Mouse (Mus musculus) skeletal muscle tissue, adult 2 months (tissue): Measurements from ENCODE around the gene Npas4.
A peak's percentile ranks its signal among the peaks of the same experiment; 100 is the strongest.
"Not testable (repeated sequence)": the region's sequence is repeated elsewhere in the genome, so short reads cannot be mapped to it uniquely, and the experiment has no call there.

Experiments
- DNase-seq: peaks from one replicate; pipeline ENCODE4 v3.0.0-alpha.2; 2012; ENCODE audit warnings: low read depth, low spot score

The Npas4 gene

DNA sequence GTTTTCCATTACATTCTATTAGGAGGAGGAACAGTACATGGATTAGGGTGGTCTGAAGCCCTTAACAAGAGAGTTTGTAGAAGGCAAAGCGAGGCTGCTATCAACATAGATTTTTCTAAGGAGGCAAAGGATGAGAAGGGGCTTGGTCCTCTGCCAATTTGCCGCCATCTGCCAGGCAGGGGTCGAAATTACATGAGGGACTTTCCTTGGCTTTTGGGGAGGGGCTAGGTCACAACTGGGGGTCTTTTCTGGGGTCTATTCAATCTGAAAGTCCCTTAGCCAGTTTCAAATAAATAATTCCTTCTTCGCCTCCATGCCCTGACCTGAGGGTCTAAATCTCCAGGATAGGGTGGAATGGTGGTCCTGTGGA is at the start of gene Npas4:
Gene Npas4 (minus strand): TSS at position 61 of the 370 bp plus-strand sequence.
- no peak for DNase-seq

DNA sequence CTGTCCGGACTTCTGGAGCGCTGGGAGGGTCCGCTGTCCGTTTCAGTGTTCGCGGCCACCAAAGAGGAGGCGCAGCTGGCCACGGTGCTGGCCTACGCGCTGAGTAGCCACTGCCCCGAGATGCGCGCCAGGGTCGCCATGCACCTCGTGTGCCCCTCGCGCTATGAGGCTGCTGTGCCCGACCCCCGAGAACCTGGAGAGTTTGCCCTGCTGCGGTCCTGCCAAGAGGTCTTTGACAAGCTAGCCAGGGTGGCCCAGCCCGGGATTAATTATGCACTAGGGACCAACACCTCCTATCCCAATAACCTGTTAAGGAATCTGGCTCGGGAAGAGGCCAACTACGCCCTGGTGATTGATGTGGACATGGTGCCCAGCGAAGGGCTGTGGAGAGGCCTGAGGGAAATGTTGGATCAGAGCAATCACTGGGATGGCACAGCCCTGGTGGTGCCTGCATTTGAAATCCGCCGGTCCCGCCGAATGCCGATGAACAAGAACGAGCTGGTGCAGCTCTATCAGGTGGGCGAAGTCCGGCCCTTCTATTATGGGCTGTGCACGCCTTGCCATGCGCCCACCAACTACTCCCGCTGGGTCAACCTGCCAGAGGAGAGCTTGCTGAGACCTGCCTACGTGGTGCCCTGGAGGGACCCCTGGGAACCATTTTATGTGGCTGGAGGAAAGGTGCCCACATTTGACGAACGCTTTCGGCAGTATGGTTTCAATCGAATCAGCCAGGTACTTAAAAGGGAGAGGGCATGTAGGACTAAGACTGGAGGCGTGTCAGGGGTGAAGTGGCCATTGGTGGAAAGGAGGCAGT is 49.4 kb upstream of the Npas4 start:
- DNase-seq = no peak

DNA sequence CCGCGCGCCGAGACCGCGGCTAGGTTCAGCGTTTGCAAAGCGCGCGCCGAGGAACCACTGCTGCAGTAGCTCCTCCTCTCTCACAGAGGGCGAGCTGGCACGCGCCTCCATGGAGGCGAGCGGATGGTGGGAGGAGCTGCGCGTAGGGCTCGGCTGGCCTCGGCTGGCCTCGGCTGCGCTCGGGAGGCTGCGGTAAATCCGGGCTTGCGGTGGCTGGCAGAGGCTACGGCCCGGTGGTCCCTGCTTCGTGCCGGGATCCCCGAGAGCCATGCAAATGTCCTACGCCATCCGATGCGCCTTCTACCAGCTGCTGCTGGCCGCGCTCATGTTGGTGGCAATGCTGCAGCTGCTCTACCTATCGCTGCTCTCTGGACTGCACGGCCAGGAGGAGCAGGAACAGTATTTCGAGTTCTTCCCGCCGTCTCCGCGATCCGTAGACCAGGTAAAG is 48.6 kb upstream of the Npas4 start, which contains the start of the genes B4gat1 and AC124502.3:
Gene B4gat1 (plus strand): TSS at position 118 of the 448 bp plus-strand sequence.
Gene AC124502.3 (plus strand): TSS at position 183 of the 448 bp plus-strand sequence.
- peak; percentile 82 for DNase-seq

DNA sequence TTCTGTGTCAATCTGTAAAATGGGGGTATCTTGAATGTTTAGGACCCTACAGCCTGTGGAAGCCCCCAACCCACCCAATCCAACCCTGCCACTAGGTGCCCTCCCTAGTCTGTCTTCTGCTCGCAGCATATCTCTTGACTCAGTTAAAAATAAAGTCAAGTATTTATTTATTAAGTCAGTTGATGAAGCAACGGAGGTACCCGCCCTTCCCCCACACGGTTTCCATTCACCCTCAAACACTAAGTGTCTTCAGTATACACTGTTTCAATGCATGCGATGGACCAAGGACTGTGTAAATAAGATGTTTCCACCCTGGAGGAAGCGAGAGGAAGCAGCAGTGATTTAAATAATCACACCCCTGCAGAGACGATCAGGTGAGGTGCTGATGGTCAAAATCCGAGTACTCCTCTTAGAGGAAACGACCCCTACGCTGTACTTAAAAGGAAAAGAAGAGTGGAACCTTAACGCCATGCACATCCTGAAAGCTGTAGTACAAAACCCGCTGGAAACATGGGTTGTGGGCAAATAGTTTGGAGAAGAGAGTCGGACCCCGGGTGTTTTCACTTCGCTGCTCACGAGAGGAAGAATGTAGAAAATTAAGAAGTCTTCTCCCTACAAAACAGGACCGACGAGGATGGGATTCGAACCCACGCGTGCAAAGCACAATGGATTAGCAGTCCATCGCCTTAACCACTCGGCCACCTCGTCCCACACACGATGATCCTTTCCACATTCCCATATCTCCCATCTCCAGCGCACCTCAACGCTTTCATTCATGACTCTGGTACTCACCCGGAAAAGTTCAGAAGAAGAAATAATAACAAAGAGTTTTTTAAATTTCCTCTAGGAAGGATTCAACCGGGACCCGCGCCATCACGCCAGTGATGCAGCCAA is 47.8 kb upstream of the Npas4 start:
- DNase-seq = peak; percentile 52

DNA sequence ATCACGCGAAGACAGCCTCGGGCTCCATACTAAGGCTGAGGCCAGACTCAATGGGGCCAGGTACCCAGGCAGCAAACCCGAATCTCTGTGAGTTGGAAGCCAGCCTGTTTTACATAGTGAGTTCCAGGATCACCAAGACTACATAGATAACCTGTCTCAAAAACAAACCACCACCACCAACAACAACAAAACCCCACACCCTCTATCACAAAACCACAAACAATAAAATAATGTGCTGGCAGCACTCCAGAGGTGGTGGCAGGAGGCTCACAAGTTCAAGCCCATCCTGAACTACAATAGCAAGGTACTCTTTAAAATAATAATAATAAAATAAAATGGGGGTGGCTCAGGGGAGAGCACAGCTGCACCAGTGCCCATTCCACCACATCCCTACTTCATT is 46.5 kb upstream of the Npas4 start:
- DNase-seq = no peak

DNA sequence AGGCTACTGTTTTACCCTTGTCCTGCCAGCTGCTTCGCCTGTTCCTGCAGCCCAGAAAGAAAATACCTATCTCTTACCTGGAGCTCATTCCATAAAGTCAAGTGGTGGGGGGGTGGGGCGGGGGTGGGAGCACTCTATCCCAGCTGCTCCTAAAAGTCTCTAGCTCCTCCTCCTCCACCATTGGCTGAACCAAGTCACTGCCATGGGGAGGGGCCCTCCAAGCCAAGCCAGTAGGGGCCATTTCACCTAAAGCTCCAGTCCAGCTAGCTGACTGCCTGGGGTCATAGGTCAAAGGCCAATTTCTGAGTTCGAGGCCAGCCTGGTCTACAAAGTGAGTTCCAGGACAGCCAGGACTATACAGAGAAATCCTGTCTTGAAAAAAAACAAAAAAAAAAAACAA is 42.6 kb upstream of the Npas4 start:
- no peak for DNase-seq

DNA sequence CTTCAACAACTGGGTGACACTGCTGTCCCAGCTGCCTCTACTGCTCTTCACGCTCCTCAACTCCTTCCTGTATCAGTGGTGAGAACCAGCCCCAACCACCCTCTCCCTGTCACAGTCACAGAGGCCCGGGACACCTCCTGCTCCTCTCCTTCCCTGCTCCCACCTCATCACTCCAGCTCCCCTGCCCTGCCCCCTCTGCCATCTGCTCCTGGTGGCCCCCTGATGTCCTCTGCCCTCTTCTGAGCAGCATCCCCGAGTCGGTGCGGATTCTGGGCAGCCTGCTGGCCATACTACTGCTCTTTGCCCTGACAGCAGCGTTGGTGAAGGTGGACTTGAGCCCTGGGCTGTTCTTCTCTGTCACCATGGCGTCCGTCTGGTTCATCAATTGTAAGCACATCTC is 36.0 kb upstream of the Npas4 start:
- no peak for DNase-seq

DNA sequence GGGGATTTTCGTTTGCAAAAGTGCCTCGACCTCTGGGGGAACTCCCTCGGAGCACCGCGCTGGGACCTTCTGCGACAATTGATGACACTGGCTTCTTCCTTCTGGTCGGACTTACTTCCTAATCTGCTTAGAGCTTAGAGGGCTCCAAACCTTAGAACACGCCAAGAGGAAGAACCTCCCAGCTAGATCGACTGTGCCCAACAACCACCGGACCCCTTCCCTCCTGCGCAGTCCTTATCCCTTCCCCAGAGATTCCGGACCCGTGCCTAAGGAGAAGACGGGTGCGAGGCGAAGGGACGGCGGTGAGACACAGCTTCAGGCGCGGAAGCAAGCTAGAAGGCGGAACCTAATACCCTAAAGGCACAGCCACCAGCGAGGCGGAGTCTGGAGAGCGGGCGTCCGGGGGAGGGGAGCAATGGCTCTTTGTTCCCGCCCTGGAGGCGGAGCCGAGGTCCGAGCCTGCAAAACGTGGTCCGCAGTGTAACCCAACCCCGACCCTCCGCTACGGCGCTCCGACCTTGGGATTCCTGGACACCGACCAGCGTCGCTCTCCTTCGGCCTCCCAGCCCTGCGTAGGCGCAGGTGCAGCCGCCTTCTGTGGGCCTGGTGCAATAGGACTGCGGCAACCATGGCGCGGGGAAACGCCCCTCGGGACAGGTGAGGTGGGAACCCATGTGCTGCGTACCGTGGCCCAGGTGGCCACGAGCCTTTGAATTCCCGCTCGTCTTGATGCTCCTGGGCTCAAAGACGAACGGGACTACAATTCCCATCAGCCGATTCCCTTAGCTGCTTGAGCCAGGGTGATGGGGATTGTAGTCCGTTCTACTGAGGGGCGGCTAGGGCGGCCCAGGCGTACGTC is 33.7 kb upstream of the Npas4 start, which contains the start of gene Slc29a2:
Gene Slc29a2 (plus strand): TSS at position 240 of the 859 bp plus-strand sequence.
- peak; percentile 84 for DNase-seq

DNA sequence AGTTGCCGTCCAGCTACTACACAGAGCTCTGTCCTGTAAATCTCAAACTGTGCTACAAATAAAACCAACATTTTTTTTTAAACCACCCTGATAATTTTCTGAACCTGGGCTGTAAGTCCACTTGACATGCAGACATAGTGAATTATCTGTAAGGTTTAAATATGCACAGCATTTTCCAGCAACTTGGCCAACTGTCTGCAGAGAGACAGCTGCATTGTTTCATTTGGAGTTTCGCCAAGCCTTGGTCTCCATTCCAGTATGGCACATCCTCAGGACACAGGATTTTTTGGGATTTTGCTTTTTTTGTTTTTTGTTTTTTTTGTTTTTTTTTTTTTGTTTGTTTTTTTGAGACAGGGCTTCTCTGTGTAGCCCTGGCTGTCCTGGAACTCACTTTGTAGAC is 31.3 kb upstream of the Npas4 start:
- no peak for DNase-seq

DNA sequence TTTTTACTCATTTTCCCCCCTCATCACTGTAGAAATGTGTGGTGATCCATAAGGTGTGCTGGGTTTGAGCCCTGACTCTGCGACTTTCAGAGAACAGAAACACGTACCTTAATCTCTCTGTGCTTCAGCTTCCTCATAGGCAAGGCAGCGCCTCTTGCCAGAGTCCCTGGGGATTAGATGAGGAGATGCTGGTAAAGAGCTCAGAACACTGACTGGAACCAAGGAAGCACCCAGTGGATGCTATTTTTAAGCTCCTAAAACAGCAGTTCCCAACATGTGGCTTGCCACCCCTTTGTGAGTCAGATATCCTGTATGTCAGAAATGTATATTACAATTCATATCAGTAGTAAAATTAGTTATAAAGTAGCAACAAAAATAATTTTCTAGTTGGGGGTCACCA is 28.1 kb upstream of the Npas4 start:
- DNase-seq = no peak

DNA sequence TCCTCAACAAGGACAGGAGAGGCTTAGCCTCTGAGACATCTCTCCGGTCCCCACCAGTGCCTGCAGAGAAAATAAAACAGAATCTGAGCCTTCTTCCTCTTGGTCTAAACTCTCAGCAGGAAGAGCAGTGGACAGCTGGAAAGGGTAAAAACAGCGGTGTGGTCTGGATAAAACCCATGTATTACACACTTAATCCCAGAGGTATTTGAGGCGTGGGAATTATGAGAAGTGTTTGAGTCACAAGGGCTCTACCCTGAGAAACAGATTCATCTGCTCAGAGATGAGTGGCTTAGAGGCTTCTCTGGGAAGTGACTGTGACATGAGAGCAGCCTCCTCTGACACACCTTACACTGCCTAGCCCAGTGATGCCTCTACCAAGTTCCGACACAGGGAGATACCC is 27.5 kb upstream of the Npas4 start:
- no peak for DNase-seq

DNA sequence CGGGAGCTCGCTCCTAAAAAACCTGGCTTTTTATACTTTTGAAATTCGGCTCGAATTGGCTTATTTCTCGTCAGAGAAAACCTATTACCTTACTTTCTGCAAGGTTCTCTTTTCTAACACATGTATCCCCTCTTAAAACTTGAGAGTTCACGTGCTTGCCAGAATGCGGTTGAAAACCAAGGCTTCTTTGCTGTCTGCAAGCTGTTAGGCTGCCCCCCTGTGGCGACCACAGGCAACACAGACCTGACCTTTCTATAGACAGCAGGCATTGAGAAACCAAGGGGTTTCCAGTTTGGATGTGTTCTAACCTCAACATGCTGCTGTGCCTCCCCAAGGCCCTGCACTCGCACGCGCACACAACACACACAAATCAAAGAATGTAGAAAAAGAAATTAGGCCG is 26.7 kb upstream of the Npas4 start:
- no peak for DNase-seq

DNA sequence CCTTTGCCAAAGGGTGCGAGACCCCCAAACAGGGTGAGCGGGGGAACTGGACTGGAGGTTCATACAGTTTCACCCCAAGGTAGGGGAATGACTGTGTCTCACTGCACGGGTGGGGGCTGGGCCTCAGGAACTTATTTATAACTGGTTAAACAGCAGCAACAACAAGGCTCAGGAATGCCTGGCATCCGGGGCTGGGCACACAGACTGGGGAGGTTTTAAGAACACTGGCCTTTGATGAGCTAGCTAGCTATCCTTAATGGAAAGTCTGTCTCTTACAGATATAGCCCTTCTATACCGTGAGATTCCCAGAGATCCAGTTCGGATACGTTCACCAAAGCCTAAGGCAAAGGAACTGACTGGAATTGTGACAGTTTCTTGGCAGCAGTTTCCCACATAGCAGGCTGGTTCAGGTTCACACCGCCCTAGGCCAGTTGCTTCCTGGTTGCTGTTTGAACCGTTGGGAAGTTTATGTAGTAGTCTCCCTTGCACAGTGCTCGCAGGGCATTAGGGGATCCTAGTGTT is 26.2 kb upstream of the Npas4 start:
- DNase-seq = no peak

DNA sequence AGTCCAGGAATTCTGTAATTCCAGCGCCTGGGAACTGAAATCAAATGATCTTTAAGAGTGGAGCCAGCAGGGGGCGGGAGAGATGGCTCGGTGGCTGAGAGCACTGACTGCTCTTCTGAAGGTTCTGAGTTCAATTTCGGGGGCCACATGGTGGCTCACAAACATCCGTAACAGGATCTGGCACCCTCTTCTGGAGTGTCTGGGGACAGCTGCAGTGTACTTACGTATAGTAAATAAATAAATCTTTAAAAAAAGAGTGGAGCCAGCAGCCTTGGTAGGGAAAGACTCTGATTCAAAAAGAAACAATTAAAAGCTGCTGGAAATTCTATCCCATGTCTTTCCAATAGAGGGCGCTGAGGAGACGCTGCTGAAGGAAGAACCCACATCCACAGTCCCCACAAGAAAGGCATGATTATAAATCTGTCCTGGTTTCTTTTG is 24.9 kb upstream of the Npas4 start:
- no peak for DNase-seq

DNA sequence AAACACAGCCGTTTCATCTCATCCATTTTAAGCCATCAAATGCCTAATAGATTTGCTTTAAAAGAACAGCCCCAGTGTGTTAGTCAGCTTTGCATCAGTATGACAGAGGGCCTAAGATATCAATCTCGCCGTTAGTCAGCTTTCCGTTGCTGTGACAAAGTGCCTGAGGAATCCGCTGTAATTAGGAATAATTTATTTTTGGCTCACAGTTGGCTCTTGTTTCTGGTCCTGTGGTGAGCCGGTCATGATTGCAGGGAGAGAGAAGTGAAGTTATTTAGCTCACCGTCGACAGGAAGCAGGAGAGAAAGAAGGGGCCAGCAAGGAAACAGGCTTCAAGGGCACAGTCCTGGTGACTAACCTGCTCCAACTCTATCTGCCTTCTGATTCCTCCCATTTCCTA is 23.0 kb upstream of the Npas4 start:
- DNase-seq = no peak

DNA sequence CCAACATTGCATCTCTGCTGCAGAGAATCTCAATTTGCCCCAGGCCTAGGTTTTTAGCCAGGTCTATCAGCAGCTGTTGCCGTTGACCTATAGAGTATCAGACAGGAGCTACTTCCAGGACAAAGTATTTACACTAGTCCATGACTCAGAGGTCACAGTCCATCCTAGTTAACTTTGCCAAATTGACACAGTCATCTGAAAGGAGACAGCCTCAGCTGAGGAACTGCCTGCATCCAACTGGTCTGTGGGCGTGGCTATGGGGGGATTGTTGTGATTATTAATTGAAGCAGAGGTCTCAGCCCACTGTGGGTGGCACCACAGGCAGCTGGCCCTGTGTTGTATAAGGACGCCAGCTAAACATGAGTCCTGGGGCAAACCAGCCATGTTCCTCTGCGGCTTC is 14.8 kb upstream of the Npas4 start:
- DNase-seq = no peak

DNA sequence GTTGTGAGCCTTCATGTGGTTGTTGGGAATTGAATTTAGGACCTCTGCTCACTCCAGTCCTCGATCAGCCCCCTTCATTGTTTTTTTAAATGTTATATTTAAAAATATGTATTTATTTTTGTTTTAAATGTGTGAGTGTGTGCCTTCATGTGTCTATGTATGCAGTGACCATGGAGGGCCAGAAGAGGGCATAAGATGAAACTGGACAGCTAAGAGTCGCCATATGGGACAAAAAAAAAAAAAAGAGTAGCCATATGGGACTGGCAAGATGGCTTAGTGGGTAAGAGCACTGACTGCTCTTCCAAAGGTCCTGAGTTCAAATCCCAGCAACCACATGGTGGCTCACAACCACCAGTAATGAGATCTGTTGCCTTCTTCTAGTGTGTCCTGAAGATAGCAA is 13.5 kb upstream of the Npas4 start:
- not testable (repeated sequence) for DNase-seq

DNA sequence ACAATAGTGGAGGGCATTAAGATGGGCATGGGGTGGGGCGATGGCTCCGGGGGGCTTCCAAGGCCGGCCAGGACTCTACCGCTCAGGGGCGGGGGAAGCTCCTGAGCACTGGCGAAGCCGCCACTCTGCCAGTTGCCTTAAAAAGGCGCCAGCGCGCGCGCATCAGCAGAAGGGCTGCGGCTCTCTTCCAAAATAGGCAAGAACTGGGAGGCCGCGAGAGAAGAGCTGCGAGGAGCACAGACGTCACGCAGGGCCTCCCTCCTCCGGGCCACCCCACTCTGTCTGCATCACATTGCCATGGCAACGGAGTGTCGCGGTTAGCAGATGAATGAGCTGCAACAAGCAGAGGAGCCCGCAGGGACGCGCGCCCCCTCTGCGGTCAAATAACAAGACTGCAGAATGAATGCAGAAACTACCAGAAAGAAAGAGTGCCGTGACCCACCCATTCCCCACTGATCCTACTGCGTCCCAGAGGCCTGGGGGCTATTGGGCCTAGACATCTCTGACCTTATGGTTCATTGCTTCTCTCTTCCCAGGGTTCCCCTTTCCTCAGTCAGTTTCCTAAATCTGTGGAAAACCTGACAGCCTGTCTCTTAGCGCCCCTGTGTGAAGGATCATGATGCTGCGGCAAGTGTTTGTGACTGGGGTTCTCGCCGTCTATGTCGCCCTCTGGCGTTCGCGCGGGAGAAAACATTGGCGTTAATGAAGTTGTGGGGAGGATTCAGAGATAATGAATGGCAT is 11.7 kb upstream of the Npas4 start:
- peak; percentile 54 for DNase-seq

DNA sequence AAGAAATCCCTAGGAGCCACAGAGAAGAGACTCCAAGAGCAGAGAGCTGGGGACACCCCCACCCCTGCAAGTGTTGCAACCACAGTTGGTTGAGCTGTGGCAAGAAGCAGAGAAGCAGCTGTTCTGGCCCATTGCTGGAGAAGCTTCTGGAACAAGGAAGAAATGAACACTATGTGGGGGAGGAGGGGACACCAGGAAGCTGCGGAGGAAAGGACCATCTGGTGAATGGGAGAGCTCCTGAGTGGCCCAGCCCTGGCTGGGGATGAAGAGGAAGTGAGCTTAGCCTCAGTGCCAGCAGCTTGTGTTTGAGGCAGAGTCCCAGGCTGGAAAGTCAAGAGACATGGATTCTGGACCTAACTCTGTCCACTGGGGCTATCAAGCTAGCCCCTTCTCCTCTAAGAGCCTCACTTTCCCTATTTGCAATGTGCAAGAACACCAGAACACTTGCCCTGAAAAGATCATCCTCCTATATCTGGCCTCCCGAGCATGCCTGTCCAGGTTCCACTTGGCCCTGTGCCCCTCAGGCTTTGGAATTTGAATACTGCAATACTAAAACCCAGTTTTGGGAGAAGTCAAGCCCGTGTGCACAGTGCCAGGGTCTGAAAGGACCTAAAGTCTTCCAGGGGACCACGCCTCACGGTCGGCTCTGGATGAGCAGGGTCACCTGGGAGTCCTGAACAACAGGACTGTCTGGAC is 9.5 kb upstream of the Npas4 start:
- no peak for DNase-seq

DNA sequence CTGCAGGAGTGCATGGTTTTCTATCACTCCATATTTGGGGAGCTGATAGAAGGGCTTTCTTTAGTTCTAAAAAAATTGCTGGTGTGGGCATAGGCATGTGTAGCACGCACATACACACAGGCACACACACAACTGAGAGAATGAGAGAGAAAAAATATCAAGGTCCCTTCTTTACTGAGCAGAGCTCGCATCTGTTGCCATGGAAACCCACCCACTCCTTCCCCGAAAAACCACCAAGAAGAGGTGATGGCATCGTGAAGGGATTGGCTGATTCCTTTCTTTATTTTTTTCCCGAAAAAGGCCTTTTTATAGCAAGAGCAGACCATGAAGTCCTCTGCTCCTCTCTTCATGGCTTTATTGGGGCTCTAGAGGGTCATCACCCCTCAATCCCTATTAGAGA is 3.9 kb upstream of the Npas4 start:
- DNase-seq = no peak
